Mouse (Mus musculus) cerebellum, adult 9-10 months (tissue): ENCODE measurements around the gene Plcz1.

Source experiments
- DNase-seq: peaks from one replicate; pipeline ENCODE4 v3.0.0; 2022

Plcz1 gene

DNA sequence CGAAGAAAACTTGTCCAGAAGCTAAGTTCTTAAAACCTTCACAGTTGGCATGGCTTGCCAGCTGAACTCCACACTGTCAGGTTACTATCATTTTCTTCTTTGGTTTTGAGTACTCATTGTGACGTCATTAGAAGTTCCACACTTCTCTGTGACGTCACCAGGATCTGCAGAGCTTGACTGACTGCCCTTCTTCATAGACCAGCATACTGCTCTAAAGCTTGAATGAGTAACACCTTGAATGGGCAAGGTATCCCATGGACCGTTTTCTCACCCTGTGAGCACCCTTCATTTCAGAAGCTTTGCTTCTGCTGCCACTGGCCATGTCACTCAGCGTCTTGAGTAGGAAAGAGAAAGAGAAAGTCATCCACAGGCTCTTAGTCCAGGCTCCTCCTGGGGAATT, at the start of gene Plcz1:
TSS of gene Plcz1 (minus strand) at position 101 of the 400 bp plus-strand sequence.
- no peak for DNase-seq

DNA sequence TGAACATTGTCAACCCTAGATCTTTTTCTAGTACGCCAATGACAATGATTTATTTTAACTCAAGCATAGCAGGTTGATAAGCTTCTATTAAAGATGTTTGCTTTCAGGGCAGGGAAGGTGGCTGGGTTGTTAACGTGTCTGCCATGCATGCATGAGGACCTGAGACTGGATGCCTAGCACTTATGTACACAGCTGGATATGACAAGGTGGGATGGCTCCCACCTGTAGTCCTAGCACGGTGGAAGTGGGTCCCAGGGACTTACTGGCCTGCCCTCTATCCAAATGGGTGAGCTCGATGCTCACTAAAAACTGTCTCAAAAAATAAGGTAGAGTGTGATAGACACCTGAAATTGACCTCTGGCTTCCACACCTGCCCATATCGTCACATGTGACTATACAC, 48.6 kb upstream of the Plcz1 start:
- DNase-seq, result no peak

DNA sequence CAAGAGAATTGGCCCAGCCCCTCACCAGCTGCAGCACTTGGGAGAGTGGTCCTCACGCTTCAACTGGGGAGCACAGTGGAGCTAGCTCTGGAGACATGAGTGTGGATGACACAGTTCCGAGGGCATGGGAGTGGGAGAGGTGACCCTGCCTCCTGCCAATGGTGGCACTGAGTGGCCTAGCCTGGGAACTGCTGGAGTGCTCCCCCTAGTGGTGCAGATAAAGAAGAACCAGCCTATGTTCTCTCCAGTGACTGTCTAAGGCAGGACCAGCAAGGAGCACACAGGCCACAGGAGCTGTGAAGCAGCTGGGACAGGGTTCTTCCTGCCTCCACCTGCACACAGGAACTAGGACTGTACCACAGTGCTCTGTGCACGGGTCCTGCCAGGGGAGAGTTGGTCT, 40.5 kb upstream of the Plcz1 start:
- DNase-seq, result no peak

DNA sequence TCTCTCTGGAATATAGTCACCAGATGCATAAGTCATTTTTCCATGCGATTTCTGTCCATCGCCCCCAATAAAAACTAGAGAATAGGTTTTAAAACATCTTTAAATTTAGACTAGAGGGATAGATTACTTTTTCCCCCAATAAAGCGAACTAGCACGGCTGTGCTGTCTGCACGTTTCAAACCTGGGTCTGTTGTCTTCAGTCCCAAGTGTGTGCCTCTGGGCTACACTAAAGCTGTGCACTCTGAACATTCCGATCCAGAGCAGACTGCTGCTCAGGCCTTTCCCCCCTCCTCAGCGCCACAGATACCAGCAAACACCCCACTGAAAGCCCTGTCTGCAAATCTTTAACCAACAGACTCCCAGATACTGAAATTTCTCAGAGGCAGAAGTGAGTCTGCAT, 39.7 kb upstream of the Plcz1 start:
- DNase-seq, result no peak

DNA sequence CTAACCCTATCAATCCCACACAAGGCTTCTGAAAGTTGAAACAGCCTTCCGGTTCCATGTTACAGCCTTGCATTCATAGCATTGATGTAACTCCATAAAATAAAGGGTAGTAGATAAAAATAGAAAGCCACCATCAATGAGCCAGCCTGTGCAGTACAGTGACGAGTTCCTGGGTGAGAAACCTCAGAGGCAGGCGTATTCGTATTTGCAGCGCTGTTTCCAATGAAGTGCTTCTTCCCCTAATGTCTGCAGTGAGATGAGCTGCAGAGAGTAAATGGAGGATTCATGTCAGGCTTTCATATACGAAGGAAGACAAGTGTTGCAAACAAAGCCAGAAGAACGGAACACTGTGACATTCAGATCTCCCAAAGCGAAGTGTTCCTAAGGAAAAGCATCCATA, 27.9 kb upstream of the Plcz1 start:
- DNase-seq, result no peak

DNA sequence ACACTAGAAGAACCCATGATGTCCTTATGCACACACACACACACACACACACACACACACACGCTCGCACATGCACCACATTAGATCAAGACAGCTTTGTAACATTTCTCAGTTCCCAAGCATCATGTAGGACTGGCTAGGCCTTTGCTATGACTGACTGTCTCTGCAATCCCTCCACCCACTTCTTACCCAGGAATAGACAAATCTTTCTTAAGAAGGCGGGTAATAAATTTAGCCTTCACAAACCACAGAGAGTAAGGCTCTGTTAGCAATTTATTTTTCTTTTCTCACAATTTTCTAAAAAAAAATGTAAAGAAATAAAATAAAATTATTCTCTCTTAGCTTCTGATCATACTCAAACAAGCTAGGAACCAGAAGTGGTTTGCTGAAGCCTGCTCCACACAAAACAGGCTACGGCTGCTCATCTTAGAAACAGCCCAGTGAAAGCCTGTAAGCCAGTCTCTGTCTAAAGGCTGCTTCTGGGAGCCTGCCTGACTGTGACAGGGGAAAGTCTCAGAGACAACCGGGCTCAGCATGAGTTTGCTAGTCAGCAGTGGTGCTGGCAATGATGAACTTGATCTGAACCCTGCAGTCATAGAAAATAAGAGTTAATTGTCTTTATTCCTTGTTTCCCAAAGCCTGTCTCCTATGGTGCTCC, 13.1 kb upstream of the Plcz1 start:
- DNase-seq, result no peak

- no peak for DNase-seq
These were observed 10.2 kb upstream of the Plcz1 start for GRCm38 (mm10) chr6:140051476-140051875.

GRCm38 (mm10) chr6:140040952-140041351, 305 bp downstream of the Plcz1 start, which contains the start of gene Capza3:
Capza3 (plus strand) TSS chr6:140041252.
- DNase-seq, result no peak

GRCm38 (mm10) chr6:140024404-140024803, 16.9 kb downstream of the Plcz1 start:
- DNase-seq, result no peak

DNA sequence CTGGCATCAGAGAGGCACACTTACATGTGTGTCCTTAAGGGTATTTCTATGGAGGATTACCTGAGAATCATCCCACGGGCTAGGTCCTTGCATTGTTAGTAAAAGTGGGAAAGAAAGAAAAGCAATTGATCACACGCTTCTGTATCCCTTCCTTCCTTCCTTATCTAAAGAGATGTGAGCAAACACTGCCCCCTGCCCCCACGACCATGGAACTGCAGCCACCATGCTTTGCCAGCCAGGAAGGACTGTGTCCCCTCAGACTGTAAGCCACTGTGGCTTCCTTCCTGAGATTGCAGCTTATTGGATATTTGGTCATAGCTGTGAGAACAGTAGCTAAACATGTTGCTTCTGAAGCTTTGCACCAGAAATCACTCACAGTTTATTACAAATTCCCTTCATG, 36.1 kb downstream of the Plcz1 start:
- DNase-seq, result no peak

DNA sequence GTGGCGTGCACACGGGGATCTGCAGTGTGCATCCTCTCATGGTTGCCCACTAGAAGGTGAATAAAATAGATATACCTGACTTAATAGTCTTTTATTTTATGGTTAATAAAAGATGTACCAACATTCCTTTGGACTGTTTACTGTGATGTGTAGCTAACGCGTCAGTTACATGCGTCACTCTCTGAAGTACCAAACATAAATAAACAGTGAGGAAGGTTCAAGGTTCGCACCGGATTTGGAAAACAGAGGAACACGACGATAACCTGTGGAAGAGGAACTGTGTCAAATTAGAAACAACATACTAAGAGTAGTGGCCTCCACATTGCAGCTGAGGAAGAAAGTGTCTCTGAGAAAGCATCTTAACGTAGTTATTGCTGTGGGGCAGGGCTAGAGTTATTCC, 51.7 kb downstream of the Plcz1 start:
- DNase-seq, result no peak

DNA sequence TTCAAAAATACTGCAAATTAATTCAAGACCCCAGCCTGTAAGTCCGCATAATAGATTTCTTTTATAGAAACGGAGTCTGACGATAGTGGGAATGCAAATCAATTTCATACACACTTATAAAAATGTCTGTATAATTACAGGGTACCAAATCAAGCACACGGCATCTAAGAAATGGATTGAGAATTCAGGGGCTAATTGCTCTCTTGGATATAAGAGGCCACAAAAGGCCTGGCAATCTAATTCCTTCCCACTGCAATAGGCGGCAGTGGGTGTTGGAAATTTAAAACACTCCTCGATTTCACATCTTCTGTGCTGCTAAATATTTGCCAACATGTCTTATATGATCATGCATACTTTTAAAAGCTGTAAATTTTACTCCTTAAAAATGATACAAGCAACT, 52.2 kb downstream of the Plcz1 start:
- no peak for DNase-seq

GRCm38 (mm10) chr6:139986564-139986963, 54.7 kb downstream of the Plcz1 start:
- no peak for DNase-seq

DNA sequence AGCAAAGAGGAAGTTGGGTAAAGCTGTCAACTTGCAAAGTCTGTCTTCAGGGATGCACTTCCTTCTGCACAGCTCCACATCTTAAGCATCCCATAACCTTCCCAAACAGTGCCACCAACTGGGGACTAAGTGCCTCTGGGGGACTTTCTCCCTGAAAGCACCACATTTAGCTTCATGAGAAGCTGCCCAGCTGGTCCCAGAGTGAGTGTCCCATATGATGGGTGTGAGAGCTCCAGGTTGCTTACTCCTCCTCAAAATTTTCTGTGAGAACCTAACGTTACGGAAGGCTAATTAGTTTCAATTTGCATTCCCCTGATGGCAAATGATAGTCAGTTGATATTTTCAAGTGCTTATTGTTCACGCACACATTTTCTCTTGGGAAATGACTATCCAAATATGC, 57.2 kb downstream of the Plcz1 start:
- no peak for DNase-seq

- DNase-seq, result no peak
These were observed 60.2 kb downstream of the Plcz1 start for GRCm38 (mm10) chr6:139981061-139981460.

DNA sequence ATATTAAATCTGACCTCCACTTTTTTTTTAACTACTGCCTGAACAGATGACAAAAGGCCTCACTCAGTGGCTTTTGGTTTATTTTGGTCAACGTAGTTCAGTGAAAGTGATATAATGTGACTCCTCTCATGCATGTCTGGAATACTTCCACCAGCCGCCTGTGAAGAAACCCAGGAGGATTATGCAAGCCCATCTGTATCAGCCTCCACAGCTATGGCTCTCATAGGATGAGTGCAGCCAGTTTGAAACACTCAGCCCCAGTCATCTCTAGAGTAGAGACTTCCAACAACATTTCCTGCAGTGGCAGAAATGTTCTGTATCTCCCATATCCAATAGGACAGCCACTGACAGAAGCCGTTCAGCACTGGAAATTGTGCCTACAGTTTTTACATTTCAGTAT, 63.1 kb downstream of the Plcz1 start:
- DNase-seq, result no peak

DNA sequence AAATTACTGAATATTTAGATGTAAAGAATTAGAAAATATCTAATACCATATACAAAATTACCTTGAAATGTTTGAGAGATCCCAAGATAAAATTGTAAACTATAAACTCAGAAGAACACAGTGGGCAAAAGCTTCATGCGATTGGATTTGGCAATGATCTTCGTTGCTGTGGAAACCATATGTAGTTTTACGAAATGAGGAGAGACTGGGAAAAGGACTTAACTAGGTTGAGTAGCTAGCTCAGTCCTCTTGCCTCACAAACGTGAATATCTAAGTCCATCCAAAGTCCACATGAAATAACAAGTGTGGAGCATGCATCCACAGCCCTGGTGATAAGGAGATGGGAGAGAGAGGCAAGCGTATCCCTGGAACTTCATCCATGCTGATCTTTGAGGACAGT, 66.6 kb downstream of the Plcz1 start:
- DNase-seq, result no peak

DNA sequence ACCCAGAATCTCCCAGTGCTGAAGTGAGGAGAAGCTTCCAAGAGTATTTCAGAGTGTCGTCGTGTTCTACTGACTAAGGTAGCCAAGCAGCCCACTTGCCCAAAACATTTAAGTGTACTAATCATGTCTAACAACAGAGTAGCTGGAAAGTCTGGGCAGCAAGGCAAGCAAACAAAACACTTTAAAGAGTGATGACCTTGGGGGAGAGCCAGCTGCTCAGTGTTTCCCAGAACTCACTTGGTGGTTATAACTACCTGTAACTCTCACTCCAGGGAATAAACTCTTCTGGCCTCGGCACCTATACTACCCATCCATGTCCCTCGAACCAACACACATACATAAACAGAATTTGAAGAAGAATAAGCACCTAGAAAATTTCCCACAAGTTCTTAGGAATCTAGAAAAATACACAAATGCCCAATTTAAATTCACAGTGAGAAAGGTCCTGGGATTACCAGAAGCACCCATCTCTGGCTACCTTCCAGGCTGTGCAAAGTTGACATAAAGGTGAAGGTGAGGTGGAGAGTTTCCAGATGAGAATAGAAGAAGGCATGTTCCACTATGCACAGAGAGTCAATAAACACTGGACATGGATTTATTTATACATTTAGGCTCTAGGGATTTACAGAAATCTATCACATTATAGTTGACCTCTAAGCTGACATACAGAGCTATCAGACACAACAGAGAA, 69.5 kb downstream of the Plcz1 start:
- DNase-seq, result no peak

- DNase-seq, result no peak
These were observed 74.6 kb downstream of the Plcz1 start for GRCm38 (mm10) chr6:139966684-139967083.

- DNase-seq, result no peak
These were observed 76.4 kb downstream of the Plcz1 start for GRCm38 (mm10) chr6:139964895-139965294.

- DNase-seq, result no peak
These were observed 77.5 kb downstream of the Plcz1 start for GRCm38 (mm10) chr6:139963775-139964174.

GRCm38 (mm10) chr6:139957531-139958241, 83.6 kb downstream of the Plcz1 start:
- no peak for DNase-seq

DNA sequence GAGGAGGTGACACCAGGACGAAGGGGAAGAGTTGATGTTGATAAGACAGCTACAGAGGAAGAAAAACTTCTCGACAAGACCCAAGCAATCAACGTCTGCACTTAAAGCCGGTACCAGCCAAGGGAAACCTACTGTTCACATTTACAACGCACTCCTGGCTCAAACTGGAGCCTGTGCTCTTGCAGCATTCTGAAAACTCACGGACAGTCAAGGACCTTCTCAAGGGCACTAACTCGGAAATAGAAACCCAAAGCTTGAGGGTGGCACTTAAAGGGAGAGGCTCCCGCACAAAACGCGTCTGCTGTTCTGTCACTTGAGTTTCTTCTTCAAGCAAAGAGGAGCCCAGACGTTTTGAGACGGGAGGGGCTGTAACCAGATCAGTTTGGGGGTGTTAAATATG, 87.7 kb downstream of the Plcz1 start:
- no peak for DNase-seq
